Mouse (Mus musculus): ENCODE data around the gene Trpv2.

The Trpv2 gene

GRCm38 (mm10) chr11:62604123-62604706, 29.9 kb downstream of the Trpv2 start:
- no peak for DNase-seq

DNA sequence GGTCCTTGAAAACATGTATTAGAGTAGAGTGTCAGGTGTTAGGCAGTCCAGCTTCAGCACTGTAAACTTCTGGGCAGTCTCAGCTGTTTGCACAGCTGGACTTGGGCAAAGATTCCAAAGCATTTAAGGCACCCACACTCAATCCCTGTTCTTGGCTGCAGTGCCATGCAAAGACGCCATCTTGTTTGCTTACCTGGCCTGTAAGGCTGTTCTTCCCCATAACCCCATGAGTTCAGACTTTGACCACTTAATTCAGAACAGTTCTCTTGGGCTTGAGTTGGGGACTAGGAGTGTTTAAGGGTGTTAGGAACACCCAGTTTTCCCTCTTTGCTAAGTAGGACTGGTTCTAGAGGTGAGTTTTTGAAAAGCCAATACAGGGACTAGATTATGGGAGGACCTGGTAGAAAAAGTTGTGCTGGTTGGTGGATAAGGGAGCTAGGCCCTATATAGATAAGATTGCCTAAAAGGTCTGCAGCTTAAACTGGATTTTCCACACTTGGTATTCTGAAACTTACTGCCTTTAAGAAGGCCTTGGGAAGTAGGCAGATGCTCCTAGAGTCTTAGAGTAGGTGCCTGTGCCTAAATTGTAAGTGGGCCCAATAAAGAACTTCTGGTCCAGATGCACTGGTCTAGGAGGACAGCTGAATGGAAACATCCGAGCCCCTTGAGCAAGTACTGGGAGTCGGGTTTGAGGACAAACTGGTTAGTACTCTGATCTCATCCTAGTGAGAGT, 30.8 kb downstream of the Trpv2 start:
- no peak for DNase-seq

GRCm38 (mm10) chr11:62605619-62606298, 31.5 kb downstream of the Trpv2 start:
- no peak for DNase-seq

DNA sequence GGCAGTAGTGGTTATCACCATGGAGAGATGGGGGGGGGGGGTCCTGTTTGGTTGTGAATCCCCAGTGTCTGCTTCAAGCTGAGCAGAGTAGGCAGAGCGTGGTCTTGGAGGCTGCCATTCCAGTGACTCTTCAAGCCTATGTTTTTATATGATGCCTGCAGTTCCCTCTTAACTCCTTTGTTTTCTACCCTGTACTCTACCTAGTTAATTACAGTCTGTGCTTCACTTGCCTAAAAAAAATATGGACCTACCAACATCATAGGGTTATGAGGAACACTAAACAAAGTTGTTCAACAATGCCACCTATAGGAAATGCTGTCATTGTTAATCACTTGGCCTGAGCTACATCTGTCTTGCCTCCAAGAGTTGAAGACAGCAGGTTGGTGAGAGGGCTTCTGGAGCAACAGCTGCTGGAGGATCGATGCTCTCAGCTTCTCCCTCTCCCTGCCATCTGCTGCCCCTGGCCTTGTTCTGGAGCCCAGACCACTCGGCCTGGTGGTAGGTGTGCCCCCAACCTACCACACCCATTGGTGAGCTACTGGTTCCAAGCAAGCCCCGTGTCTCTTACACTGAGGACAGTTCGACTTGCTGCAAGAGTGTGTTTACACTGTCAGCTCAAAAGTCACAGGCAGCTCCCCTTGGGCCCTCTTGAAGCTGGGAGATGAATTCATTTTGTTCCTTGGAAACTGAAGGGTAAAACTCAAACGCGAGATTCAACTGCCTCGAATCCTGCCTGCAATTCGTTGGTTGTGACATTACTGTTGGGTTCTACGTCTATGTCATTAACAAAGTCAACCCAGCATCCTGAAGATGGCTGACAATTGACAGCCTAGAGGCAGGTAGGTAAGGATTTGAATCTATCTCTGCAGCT, 32.2 kb downstream of the Trpv2 start:
- no peak for DNase-seq

DNA sequence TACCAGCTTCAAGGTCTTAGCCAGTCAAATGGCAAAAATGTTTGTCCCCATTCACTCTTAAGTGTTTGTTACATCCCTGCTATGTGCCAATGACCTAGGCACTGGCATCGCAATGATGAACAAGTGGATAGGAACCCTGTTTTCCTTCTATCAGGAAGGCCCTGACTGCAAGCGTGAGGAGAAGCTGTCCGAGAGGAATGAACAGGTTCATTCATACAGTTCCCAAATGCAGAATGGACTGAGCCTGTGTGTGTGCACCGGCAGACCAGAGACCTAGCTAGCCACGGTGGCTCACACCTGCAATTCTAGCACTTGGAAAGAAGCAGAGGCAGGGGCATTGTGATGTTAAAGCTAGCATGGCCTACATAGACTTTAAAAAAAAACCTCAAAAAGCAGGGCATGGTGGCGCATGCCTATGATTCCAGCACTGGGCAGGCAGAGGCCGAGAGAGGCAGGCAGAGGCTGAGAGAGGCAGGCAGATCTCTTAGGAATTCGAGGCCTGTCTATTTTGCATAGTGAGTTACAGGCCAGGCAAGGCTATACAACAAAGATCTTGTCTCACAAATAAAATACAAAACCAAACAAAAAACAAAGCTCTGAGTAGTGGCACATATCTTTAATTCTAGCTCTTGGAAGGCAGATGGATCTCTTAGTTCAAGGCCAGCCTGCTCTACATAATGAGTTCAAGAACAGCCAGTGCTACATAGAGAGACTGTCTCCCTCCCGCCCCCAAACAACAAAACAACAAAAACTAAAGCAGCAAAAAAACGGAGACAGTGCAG, 33.1 kb downstream of the Trpv2 start:
- no peak for DNase-seq

- DNase-seq, result no peak
These were observed 33.6 kb downstream of the Trpv2 start for GRCm38 (mm10) chr11:62607952-62608201.

- DNase-seq, result no peak
These were observed 34.8 kb downstream of the Trpv2 start for GRCm38 (mm10) chr11:62608826-62609675.

- no peak for DNase-seq
These were observed 36.0 kb downstream of the Trpv2 start for GRCm38 (mm10) chr11:62610304-62610703.

DNA sequence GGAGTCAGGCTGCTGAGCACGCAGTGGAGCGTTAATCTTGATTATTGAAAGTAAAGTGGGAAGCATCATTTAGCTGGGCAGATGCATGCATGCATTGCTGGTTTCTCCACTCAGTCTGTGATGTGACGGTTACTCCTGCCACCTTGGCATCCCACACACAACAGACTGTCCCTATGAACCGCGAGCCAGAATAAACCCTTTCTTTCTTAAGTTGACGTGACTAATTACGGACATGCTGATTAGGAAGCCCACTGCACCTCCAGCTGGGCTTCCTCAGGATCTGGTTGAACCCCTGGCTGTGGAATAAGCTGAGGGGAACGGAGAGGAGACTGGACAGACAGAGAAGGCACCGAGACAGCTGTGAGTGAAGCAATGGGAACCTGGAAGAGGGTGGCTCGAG, 38.3 kb downstream of the Trpv2 start:
- DNase-seq, result no peak

- DNase-seq, result peak; percentile 96 to 97
These were observed 39.5 kb downstream of the Trpv2 start for GRCm38 (mm10) chr11:62613657-62614365.

DNA sequence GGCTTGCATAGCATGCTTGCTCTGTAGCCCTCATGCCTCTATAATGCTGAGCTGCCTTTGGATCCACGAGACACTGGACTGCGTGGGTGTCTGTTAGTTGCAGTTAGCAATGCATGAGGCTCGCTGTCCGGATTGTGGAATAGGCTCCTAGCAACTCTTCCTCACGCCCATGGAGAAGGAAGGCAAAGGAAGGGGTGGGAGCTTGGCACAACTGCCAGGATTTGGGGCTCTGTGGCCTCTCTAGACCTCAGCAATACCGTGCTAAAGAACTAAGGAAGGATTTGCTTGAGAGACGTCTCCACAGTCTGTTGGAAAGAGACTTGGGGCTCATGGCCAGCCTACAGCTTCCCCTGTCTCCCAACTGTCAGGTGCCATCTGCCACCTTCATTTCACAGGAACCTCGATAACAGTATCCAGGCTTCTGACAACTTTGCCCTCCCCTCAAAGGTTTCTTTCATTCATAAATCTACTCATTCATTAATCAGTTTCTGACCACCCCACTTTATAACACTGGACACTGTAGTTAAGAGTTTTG, 40.7 kb downstream of the Trpv2 start:
- no peak for DNase-seq

DNA sequence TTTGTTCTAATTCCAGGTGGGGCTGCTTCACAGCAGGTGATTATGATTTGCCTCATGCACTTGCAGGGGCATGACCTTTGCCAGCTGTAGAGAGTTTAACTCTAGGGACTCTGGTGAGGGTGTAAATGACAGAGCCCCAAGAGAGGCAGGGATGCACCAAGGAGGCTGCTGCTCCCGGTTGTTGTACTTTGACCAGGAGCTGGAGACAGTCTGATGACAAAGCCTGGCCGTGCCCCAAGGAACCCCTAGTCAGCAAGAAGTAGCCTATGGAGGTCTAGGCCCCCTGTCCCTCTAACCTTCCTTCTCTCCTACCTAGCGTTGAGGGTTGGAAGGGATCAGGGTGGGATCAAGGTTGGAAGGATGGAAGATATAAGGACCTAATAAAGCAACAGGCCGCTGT, 41.2 kb downstream of the Trpv2 start:
- no peak for DNase-seq

GRCm38 (mm10) chr11:62621079-62621478, 46.8 kb downstream of the Trpv2 start:
- no peak for DNase-seq

GRCm38 (mm10) chr11:62621586-62622283, 47.4 kb downstream of the Trpv2 start:
- DNase-seq, result no peak

DNA sequence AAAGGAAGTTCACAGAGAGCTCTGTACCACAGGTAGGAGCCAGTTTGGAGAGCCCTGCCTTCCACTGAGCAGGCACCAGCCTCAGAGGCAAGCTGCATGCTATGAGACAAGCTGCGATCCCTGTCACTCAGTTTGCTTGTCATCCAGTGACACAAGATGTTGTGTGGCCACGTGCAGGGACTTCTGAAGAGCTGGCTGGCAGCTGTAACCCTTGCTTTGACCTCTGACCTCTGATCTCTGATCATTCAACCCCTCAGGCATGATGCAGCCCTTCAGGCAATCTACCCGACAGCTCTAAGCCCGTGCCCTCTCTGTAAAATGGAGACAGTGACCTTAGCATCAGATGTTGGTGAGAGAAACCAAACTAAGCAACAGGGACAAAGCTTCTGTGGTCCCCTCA, 48.6 kb downstream of the Trpv2 start:
- DNase-seq, result no peak

- DNase-seq, result peak; percentile 65 to 76
These were observed 50.3 kb downstream of the Trpv2 start for GRCm38 (mm10) chr11:62624341-62625291.

DNA sequence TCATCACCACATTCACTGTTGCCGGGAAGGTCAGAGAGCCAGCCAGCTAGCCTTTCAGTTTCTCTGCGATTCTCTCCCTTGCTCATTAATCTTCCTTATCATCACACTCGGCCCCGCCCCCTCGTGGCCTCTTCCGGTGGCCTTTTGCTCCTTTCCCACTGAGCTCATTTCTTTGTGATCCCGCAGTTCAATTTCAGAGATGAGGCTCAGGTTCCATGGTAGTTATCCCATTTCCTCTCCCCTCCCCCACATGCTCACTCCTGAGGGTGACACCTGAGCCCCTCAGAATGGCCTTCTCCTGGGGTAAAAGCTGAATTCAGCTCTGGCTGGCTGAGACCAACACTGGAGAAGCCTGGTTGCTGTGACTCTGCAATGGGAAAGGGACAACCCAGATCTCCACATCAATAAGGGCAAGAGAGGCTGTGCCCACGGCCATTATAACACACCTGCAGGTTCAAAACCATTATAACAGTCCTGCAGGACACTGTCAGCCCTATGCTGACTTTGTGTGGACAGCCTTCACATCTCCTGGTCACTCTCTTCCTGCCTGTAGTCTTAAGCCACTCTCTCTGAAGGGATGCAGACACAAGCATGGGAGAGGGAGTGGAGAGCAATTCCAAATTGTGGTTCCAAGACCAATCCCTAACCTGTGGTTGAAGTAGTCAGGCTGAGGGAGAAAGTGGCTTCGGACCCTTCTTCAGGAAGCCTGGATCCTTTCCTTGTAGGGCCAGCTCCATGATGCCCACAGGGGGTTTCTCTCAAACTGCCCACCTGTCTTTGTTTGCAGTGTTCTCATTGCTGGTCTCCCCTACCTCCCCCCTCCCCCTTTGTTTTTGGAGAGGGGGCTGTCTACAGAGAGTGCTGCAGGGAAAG, 55.3 kb downstream of the Trpv2 start:
- DNase-seq, result peak; percentile 60 to 73

All from kidney, postnatal 4 days (tissue).